Mouse (Mus musculus) kidney, postnatal 0 days (tissue): ENCODE measurements at regions not wholly inside any gene's neighbourhood (a gene's known extent, or its start where the extent isn't known, plus 50 kb on each side); places are given as distances from the start of the nearest gene placed in this dataset.
A peak's percentile ranks its signal among the peaks of the same experiment; 100 is the strongest.

ENCODE experiments used
- ATAC-seq: fragments of 200-750 bp; cut with Nextera tagmentation; replicated peaks from 2 replicates; pipeline ENCODE4 v1.8.0; 2017; ENCODE audit warnings: low read depth, moderate number of reproducible peaks, moderate TSS enrichment, moderate library complexity; ENCODE audit not compliant: low FRiP score
- DNase-seq: peaks from one replicate; pipeline ENCODE4 v3.0.0-alpha.2; 2016; ENCODE audit warnings: low spot score
- H3K27ac ChIP-seq: fragments of 300-500 bp; sonication (generic); 2 replicates; pipeline ENCODE4 v1.5.1; 2014; ENCODE audit warnings: mild to moderate bottlenecking
- H3K27me3 ChIP-seq: fragments of 300-500 bp; sonication (generic); 2 replicates; pipeline ENCODE4 v1.6.1; 2014; ENCODE audit warnings: low read length, mixed read lengths; ENCODE audit not compliant: insufficient read depth
- H3K36me3 ChIP-seq: fragments of 300-500 bp; sonication (generic); 2 replicates; pipeline ENCODE4 v1.6.1; 2014; ENCODE audit warnings: low read length, mixed read lengths; ENCODE audit not compliant: insufficient read depth
- H3K4me1 ChIP-seq: fragments of 300-500 bp; sonication (generic); replicated peaks from 2 replicates; pipeline ENCODE4 v1.6.1; 2014; ENCODE audit warnings: antibody characterized with exemption, low read length, mixed read lengths; ENCODE audit not compliant: insufficient read depth
- H3K4me2 ChIP-seq: fragments of 300-500 bp; sonication (generic); 2 replicates; pipeline ENCODE4 v1.6.1; 2014; ENCODE audit warnings: mild to moderate bottlenecking, low read length, moderate library complexity, mixed read lengths
- H3K4me3 ChIP-seq: fragments of 300-500 bp; sonication (generic); replicated peaks from 2 replicates; pipeline ENCODE4 v1.5.1; 2014; ENCODE audit warnings: low read depth, low read length
- H3K9ac ChIP-seq: fragments of 300-500 bp; sonication (generic); 2 replicates; pipeline ENCODE4 v1.6.1; 2014; ENCODE audit warnings: low read depth, low read length
- H3K9me3 ChIP-seq: fragments of 300-500 bp; sonication (generic); replicated peaks from 2 replicates; pipeline ENCODE4 v1.6.1; 2016; ENCODE audit warnings: low read length, inconsistent platforms, mixed read lengths
- CTCF ChIP-seq: IDR thresholded peaks from 2 replicates; pipeline ENCODE4 v1.5.1; 2016; ENCODE audit warnings: antibody characterized with exemption, low read depth, mild to moderate bottlenecking, moderate library complexity
- WGBS: fragments of 180-500 bp; shearing (Covaris S2); extraction: QIAGEN DNeasy Blood & Tissue Kit; methylation state at CpG from one replicate; pipeline ENCODE4 v1.1.7; 2014; 5-methylcytosine and 5-hydroxymethylcytosine counted together

GRCm38 (mm10) chr1:143910530-143910929 lies 93.4 kb downstream of the Rgs2 start:
- Histone ChIP-seq H3K27ac (no peak overlapping the region), H3K27me3 (no peaks in the 10 kb centered on the region), H3K9me3 (no peaks in the 10 kb centered on the region), H3K4me2 (no peak overlapping the region), H3K36me3 (no peaks in the 10 kb centered on the region), H3K4me3 (no peak overlapping the region), H3K4me1 (no peaks in the 10 kb centered on the region), H3K9ac (no peak overlapping the region)
- no peak for TF ChIP-seq CTCF
- DNase-seq (no peak), ATAC-seq (no peak)

- Histone ChIP-seq H3K36me3 (no peaks in the 10 kb centered on the region), H3K9me3 (no peaks in the 10 kb centered on the region), H3K4me2 (no peak overlapping the region), H3K27me3 (no peaks in the 10 kb centered on the region), H3K4me3 (no peak overlapping the region), H3K4me1 (no peaks in the 10 kb centered on the region), H3K9ac (no peak overlapping the region), H3K27ac (no peak overlapping the region)
- WGBS, result 65% methylated on average over 6 of the region's 6 CpGs
- no peak for TF ChIP-seq CTCF
- DNase-seq (no peak), ATAC-seq (no peak)
These were observed 96.6 kb downstream of the Rgs2 start for GRCm38 (mm10) chr1:143907312-143907711.

- H3K9ac ChIP-seq, result no peak overlapping the region
- H3K4me1 ChIP-seq, result no peaks in the 10 kb centered on the region
- no peak overlapping the region for H3K4me2 ChIP-seq
- no peaks in the 10 kb centered on the region for H3K27me3 ChIP-seq
- no peaks in the 10 kb centered on the region for H3K9me3 ChIP-seq
- no peak for TF ChIP-seq CTCF
- no peak for ATAC-seq
- no peak overlapping the region for H3K4me3 ChIP-seq
- no peaks in the 10 kb centered on the region for H3K36me3 ChIP-seq
- no peak overlapping the region for H3K27ac ChIP-seq
- no peak for DNase-seq
These were observed 97.1 kb downstream of the Rgs2 start for GRCm38 (mm10) chr1:143906881-143907280.

GRCm38 (mm10) chr1:143903985-143904384 lies 100.0 kb downstream of the Rgs2 start:
- no peak overlapping the region for H3K4me2 ChIP-seq
- H3K9me3 ChIP-seq, result no peaks in the 10 kb centered on the region
- DNase-seq (peak; percentile 37), ATAC-seq (0 out of 2 replicates have a peak, but pooled peaks have one; percentile 21)
- TF ChIP-seq CTCF, result no peak
- H3K27ac ChIP-seq, result no peak overlapping the region
- no peaks in the 10 kb centered on the region for H3K36me3 ChIP-seq
- no peaks in the 10 kb centered on the region for H3K4me1 ChIP-seq
- no peak overlapping the region for H3K4me3 ChIP-seq
- H3K9ac ChIP-seq, result no peak overlapping the region
- H3K27me3 ChIP-seq, result no peaks in the 10 kb centered on the region
- WGBS, result 90% methylated on average over 3 of the region's 3 CpGs

GRCm38 (mm10) chr1:143903234-143903633 lies 100.7 kb downstream of the Rgs2 start:
- H3K4me2 ChIP-seq, result no peak overlapping the region
- DNase-seq (no peak), ATAC-seq (no peak)
- no peaks in the 10 kb centered on the region for H3K27me3 ChIP-seq
- H3K9me3 ChIP-seq, result no peaks in the 10 kb centered on the region
- 90% methylated on average over 5 of the region's 5 CpGs for WGBS
- no peaks in the 10 kb centered on the region for H3K36me3 ChIP-seq
- TF ChIP-seq CTCF, result no peak
- H3K4me3 ChIP-seq, result no peak overlapping the region
- no peaks in the 10 kb centered on the region for H3K4me1 ChIP-seq
- no peak overlapping the region for H3K27ac ChIP-seq
- H3K9ac ChIP-seq, result no peak overlapping the region

GRCm38 (mm10) chr1:143901127-143901920 lies 102.6 kb downstream of the Rgs2 start:
- no peaks in the 10 kb centered on the region for H3K4me1 ChIP-seq
- H3K27ac ChIP-seq, result no peak overlapping the region
- ATAC-seq (no peak), DNase-seq (no peak)
- H3K9me3 ChIP-seq, result no peaks in the 10 kb centered on the region
- TF ChIP-seq CTCF, result no peak
- H3K9ac ChIP-seq, result no peak overlapping the region
- H3K27me3 ChIP-seq, result no peaks in the 10 kb centered on the region
- no peak overlapping the region for H3K4me3 ChIP-seq
- 81% methylated on average over 6 of the region's 6 CpGs for whole genome bisulfite sequencing
- no peaks in the 10 kb centered on the region for H3K36me3 ChIP-seq
- no peak overlapping the region for H3K4me2 ChIP-seq

- no peaks in the 10 kb centered on the region for H3K4me1 ChIP-seq
- no peak overlapping the region for H3K4me3 ChIP-seq
- 83% methylated on average over 2 of the region's 2 CpGs for WGBS
- no peak for ATAC-seq
- H3K9ac ChIP-seq, result no peak overlapping the region
- no peak for TF ChIP-seq CTCF
- no peaks in the 10 kb centered on the region for H3K9me3 ChIP-seq
- DNase-seq, result no peak
- no peak overlapping the region for H3K27ac ChIP-seq
- no peak overlapping the region for H3K4me2 ChIP-seq
- no peaks in the 10 kb centered on the region for H3K27me3 ChIP-seq
- H3K36me3 ChIP-seq, result no peaks in the 10 kb centered on the region
These were observed 111.4 kb downstream of the Uchl5 start for GRCm38 (mm10) chr1:143888510-143888909.
